Mouse (Mus musculus): ENCODE measurements around the gene Ttc17. TPM values are rescaled to one million over a fixed set of nuclear protein-coding genes. Genes with fewer than 3 reads are reported as not detected.

Gene Ttc17
- polyA plus RNA-seq (2015; fragmentation: Nextera tagmentation; extraction: Ambion mirVana): 24.6 and 26.5 TPM in 2 replicates

DNA sequence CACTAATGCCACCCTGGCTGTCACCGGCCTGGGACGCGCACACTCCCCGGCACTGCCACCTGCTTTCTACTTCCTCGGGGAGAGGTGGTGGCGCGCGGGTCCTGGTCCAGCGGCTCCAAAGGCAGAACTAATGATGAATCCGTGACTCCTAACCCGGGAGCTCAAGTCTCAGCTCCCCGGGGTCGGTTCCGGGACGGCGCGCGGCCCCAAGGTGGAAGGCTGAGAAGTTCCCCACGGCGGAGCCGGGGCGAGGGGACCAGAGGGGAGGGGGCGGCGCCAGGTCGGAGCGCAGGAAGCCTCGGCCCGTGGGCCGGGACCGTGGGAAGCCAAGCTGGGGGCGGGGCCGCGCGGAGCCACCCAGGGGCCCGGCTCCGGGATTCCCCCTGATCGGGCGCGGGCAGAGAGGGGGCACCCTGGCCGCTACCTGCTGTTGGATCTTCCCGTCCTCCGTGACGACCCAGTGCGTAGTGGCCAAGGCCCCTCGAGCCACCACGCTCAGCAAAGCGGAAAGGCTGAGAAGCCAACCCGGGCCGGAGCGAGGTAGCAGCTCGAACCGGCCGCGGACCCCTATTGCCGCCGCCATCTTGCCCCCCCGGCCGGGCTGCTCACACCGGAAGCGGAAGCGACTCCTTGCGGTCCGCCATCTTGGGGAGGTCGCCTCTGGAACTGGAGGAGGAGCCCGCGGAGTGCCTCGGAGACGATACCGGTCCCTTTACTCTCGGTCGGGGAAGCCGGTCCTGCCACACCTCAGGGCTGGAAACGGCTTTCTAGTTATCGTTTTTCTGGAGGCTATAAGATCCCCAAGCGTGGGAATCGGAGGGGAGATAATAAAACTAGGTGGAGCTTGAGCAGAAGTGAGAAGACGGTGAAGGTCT, at the start of gene Ttc17:
Ttc17 (minus strand) TSS at position 607 of the 875 bp plus-strand sequence.
- Histone ChIP-seq H3K4me1 (peaks cover 26% of the 10 kb centered on the region), H3K4me2 (peak within 1 kb of the TSS; percentile 85), H3K27ac (peak within 1 kb of the TSS; percentile 93), H3K9me3 (no peaks in the 10 kb centered on the region), H3K27me3 (replicated peaks) (no peaks in the 10 kb centered on the region), H3K4me3 (peak within 1 kb of the TSS; percentile 82), H3K36me3 (replicated peaks) (no peaks in the 10 kb centered on the region), H3K9ac (peak within 1 kb of the TSS; percentile 85)
- peak; percentile 96 for ATAC-seq (replicated peaks)
- under 1% methylated on average over 76 of the region's 77 CpGs for WGBS

DNA sequence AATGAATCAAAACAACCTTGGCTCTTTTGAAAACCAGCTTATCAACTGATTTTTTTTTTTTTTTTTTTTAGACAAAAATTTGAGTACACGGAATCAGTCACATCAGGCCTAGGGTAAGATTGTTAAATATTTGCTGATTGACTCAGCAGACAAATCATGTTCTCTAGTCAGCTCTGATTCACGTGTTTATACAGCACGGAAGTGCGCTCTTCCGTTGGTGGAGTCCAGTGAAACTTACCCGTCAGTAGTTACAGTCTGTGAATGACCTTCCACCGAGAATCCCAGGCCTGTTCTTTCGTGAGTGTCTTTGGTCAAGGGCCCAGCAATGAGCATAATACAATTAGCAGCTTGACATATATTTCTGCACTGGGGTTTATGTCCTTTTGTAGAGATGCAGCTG, 43.2 kb upstream of the Ttc17 start:
- no peak for ATAC-seq (replicated peaks)
- no peak overlapping the region for H3K4me3 ChIP-seq
- no peak overlapping the region for H3K9ac ChIP-seq
- no peaks in the 10 kb centered on the region for H3K9me3 ChIP-seq
- H3K27me3 ChIP-seq (replicated peaks): no peaks in the 10 kb centered on the region
- WGBS: 86% methylated on average over 8 of the region's 8 CpGs
- H3K27ac ChIP-seq: no peak overlapping the region
- no peak overlapping the region for H3K4me2 ChIP-seq
- no peaks in the 10 kb centered on the region for H3K36me3 ChIP-seq (replicated peaks)
- H3K4me1 ChIP-seq: no peaks in the 10 kb centered on the region

- Histone ChIP-seq H3K27ac (no peak overlapping the region), H3K9me3 (no peaks in the 10 kb centered on the region), H3K4me1 (peaks cover 30% of the 10 kb centered on the region), H3K9ac (peak overlapping the region; percentile 73), H3K4me3 (peak overlapping the region; percentile 72), H3K27me3 (replicated peaks) (no peaks in the 10 kb centered on the region), H3K36me3 (replicated peaks) (no peaks in the 10 kb centered on the region), H3K4me2 (peak overlapping the region; percentile 97)
- ATAC-seq (replicated peaks): no peak
- WGBS: under 1% methylated on average over 10 of the region's 10 CpGs
Measured at GRCm38 (mm10) chr2:94436952-94437351, 30.5 kb upstream of the Ttc17 start.

GRCm38 (mm10) chr2:94435481-94435880, 29.0 kb upstream of the Ttc17 start:
- H3K9ac ChIP-seq: no peak overlapping the region
- ATAC-seq (replicated peaks): no peak
- H3K4me2 ChIP-seq: no peak overlapping the region
- H3K4me1 ChIP-seq: peaks cover 30% of the 10 kb centered on the region
- H3K4me3 ChIP-seq: no peak overlapping the region
- no peaks in the 10 kb centered on the region for H3K27me3 ChIP-seq (replicated peaks)
- no peak overlapping the region for H3K27ac ChIP-seq
- WGBS: 88% methylated on average over 7 of the region's 7 CpGs
- no peaks in the 10 kb centered on the region for H3K36me3 ChIP-seq (replicated peaks)
- no peaks in the 10 kb centered on the region for H3K9me3 ChIP-seq

- H3K9me3 ChIP-seq: no peaks in the 10 kb centered on the region
- no peak for ATAC-seq (replicated peaks)
- WGBS: 55% methylated on average over 1 of the region's 1 CpGs
- no peak overlapping the region for H3K4me2 ChIP-seq
- H3K36me3 ChIP-seq (replicated peaks): no peaks in the 10 kb centered on the region
- H3K4me1 ChIP-seq: peaks cover 30% of the 10 kb centered on the region
- H3K27ac ChIP-seq: no peak overlapping the region
- no peak overlapping the region for H3K9ac ChIP-seq
- H3K4me3 ChIP-seq: no peak overlapping the region
- H3K27me3 ChIP-seq (replicated peaks): no peaks in the 10 kb centered on the region
Measured at GRCm38 (mm10) chr2:94434833-94435232, 28.3 kb upstream of the Ttc17 start.

DNA sequence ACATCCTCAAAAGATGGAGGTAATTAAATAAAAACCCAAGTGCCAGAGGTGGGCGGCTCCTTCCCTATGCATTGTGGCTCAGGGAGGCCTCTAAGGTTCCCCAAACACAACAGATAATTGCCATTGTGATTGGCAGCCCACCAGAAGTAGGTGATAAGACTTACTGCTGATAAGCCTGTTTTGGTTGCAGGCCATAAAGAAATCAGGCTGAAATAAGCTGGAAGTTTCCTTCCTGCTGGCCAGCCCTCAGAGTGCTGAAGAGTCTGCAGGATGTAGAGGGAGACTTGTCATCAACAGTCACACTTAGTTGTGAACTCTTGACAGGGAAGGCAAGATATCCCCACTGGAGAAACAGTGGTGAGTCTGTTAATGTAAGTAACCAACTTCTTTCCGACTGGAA, 25.7 kb upstream of the Ttc17 start:
- WGBS: 84% methylated on average over 2 of the region's 2 CpGs
- Histone ChIP-seq H3K4me2 (no peak overlapping the region), H3K27me3 (replicated peaks) (no peaks in the 10 kb centered on the region), H3K36me3 (replicated peaks) (no peaks in the 10 kb centered on the region), H3K4me1 (peaks cover 27% of the 10 kb centered on the region), H3K4me3 (no peak overlapping the region), H3K9me3 (no peaks in the 10 kb centered on the region), H3K9ac (no peak overlapping the region), H3K27ac (no peak overlapping the region)
- no peak for ATAC-seq (replicated peaks)

DNA sequence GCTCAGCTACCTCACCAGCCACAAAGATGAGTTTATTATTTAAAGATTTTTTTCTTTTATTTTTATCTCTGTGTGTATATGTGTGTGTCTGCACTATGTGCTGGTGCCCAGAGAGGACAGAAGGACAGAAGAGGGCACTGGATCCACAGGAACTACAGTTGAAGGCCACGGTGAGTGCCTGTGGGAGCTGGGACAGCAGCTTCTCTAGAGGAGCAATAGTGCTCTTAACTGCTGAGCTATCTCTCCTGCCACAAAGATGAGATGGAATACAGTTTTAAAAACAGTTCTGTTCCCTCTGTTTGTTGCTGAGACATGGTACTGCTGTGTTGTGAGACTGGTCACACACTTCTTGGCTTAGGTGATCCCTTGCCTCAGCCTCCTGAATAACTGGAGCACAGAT, 22.0 kb upstream of the Ttc17 start:
- no peak for ATAC-seq (replicated peaks)
- H3K36me3 ChIP-seq (replicated peaks): peaks cover 19% of the 10 kb centered on the region
- no peaks in the 10 kb centered on the region for H3K9me3 ChIP-seq
- no peak overlapping the region for H3K4me3 ChIP-seq
- H3K4me2 ChIP-seq: no peak overlapping the region
- H3K9ac ChIP-seq: no peak overlapping the region
- H3K4me1 ChIP-seq: 0 out of 2 replicates have a peak, but pooled peaks cover 4% of the 10 kb centered on the region
- no peak overlapping the region for H3K27ac ChIP-seq
- no peaks in the 10 kb centered on the region for H3K27me3 ChIP-seq (replicated peaks)
- WGBS: 100% methylated on average over 1 of the region's 1 CpGs

DNA sequence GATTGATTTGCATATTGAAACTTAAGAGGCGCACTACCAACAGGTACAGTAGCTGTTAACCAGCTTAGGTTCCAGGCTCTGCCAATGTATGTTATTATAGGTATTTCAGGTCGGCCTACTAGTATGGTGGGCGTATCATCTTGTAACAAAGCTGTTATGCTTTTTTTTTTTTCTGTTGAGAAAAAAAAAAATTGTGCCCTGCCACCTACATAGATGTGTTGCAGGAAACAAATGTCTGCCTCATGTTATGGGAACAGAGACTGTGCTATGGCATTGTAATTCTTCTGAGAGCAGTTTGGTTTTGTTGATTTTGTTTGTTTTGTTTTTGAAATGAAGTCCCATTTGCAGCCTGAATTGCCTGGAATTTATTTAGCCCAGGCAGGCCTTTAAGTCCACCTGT, 952 bp upstream of the Ttc17 start:
- H3K9me3 ChIP-seq: no peaks in the 10 kb centered on the region
- H3K27me3 ChIP-seq (replicated peaks): no peaks in the 10 kb centered on the region
- WGBS: 42% methylated on average over 3 of the region's 3 CpGs
- H3K27ac ChIP-seq: no peak overlapping the region
- H3K9ac ChIP-seq: peak overlapping the region; percentile 85; the same call in 1 of the 2 replicates
- H3K36me3 ChIP-seq (replicated peaks): no peaks in the 10 kb centered on the region
- no peak for ATAC-seq (replicated peaks)
- peak overlapping the region; percentile 82 for H3K4me3 ChIP-seq
- H3K4me1 ChIP-seq: peaks cover 26% of the 10 kb centered on the region
- H3K4me2 ChIP-seq: peak overlapping the region; percentile 85

DNA sequence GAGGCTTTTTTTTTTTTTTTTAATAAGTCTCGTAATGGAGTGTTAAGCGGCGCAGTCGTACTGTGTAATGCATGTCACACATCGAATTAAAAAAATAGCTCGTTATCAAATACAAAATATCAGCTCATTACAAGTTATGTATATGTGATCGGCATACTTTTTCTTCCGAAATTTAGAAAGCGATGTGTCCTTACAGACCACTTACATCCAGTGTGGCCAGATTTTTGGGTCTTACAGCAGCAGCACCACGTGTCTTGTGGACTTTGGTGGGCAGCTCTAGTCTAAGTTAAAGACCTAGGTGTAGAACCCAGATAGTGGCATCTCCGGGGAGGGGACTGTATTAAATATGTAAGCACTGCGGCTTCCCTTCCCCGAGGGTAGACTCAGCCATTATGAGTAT, 532 bp upstream of the Ttc17 start:
- 0 out of 2 replicates have a peak overlapping the region, but pooled peaks have one; percentile 93 for H3K27ac ChIP-seq
- WGBS: 2% methylated on average over 13 of the region's 13 CpGs
- H3K4me3 ChIP-seq: peak overlapping the region; percentile 82
- H3K4me1 ChIP-seq: peaks cover 26% of the 10 kb centered on the region
- no peaks in the 10 kb centered on the region for H3K36me3 ChIP-seq (replicated peaks)
- peak overlapping the region; percentile 85 for H3K9ac ChIP-seq
- peak overlapping the region; percentile 85 for H3K4me2 ChIP-seq
- no peaks in the 10 kb centered on the region for H3K9me3 ChIP-seq
- H3K27me3 ChIP-seq (replicated peaks): no peaks in the 10 kb centered on the region
- peak; percentile 49 for ATAC-seq (replicated peaks)

DNA sequence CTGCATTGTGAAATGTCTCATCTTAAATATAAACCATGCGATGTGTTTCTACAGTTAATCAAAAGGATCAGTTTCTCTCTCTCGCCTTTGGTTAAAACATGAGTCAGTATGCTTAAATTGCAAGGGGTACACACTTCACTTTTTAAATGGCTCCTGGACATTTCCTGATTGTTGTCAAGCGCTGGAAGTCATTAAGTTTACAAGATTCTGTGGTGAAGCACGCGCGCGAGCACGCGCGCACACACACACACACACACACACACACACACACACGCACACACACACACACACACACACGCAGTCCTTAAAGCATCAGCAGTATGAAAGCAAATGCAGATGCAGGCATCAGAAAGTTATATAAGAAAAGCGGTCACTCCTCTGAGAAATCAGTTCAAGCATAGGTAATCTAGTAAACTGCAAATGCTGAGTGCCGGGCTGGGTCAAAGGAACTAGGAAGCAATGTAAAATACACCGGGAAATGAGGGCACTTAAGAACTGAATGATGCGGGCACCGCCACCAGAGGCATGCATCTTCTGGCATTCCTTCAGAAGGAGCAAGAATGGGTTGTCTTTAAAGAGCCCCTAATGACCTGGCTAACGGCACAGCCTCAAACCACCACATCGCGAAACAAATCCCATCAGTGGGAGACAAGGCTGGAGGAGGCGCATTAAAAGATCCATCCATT, 949 bp downstream of the Ttc17 start:
- Histone ChIP-seq H3K4me1 (peaks cover 26% of the 10 kb centered on the region), H3K9me3 (no peaks in the 10 kb centered on the region), H3K27ac (peak overlapping the region; percentile 93), H3K4me2 (peak overlapping the region; percentile 85), H3K27me3 (replicated peaks) (no peaks in the 10 kb centered on the region), H3K9ac (peak overlapping the region; percentile 85), H3K4me3 (peak overlapping the region; percentile 82), H3K36me3 (replicated peaks) (no peaks in the 10 kb centered on the region)
- no peak for ATAC-seq (replicated peaks)
- 10% methylated on average over 21 of the region's 21 CpGs for WGBS

GRCm38 (mm10) chr2:94404512-94405240, 1.8 kb downstream of the Ttc17 start:
- WGBS: 76% methylated on average over 10 of the region's 10 CpGs
- H3K4me1 ChIP-seq: peaks cover 26% of the 10 kb centered on the region
- no peaks in the 10 kb centered on the region for H3K36me3 ChIP-seq (replicated peaks)
- no peaks in the 10 kb centered on the region for H3K9me3 ChIP-seq
- peak overlapping the region; percentile 9; the same call in 1 of the 2 replicates for H3K9ac ChIP-seq
- H3K4me3 ChIP-seq: peak overlapping the region; percentile 82
- no peak for ATAC-seq (replicated peaks)
- H3K4me2 ChIP-seq: peak overlapping the region; percentile 85
- no peak overlapping the region for H3K27ac ChIP-seq
- no peaks in the 10 kb centered on the region for H3K27me3 ChIP-seq (replicated peaks)

DNA sequence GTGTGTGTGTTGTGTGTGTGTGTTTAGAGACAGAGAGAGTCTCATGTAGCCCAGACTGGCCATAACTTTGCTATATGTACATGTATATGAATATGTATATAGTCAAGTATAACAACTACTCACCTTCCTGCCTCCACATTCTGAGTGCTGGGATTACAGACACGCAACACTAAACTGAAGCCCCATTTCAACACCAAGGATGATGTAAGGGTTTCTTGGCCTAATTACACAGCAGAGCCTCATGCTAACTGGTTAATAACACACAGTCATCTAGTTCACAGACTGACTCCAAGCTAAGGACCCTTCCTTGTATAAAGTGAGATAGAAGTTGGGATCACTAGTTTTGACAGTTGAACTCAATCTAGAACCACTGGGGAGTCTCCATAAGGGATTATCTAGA, 3.9 kb downstream of the Ttc17 start:
- 98% methylated on average over 1 of the region's 1 CpGs for WGBS
- H3K9ac ChIP-seq: no peak overlapping the region
- H3K4me3 ChIP-seq: no peak overlapping the region
- no peak overlapping the region for H3K4me2 ChIP-seq
- H3K9me3 ChIP-seq: no peaks in the 10 kb centered on the region
- H3K4me1 ChIP-seq: peaks cover 28% of the 10 kb centered on the region
- no peaks in the 10 kb centered on the region for H3K27me3 ChIP-seq (replicated peaks)
- no peak for ATAC-seq (replicated peaks)
- no peak overlapping the region for H3K27ac ChIP-seq
- no peaks in the 10 kb centered on the region for H3K36me3 ChIP-seq (replicated peaks)

Measured in midbrain, embryonic 15.5 days (tissue).